Mouse (Mus musculus): ENCODE measurements around the gene Pank3. TPM values are rescaled to one million over a fixed set of nuclear protein-coding genes. Genes with fewer than 3 reads are reported as not detected.

Pank3 gene
- polyA plus RNA-seq, 1 experiment from 2014 or later = 27.1 TPM

DNA sequence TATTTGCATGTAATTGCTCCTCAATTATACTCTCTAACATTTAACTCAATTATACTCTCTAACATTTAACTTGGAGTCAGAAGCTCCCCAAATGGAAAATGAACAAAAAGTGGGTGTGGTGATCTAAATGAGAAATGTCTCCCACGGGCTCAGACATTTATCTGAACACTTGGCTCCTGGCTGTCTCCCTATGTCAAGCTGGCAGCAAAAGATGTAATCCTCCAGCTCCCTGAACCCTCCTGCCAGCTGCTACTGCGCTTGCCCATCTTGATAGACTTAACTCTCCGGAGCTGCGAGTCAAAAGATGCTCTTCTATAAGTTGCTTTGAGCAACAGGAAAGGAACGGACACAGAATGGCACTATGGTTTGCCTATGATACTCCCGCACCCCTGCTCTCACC lies 24.7 kb upstream of the Pank3 start:
- Histone ChIP-seq H3K36me3 (ENCODE audit: control insufficient read depth, insufficient read depth, low read length) (no peaks in the 10 kb centered on the region), H3K9ac (ENCODE audit: low read depth, low read length) (no peak overlapping the region), H3K27me3 (replicated peaks; ENCODE audit: control insufficient read depth, insufficient read depth, low read length) (no peaks in the 10 kb centered on the region), H3K27ac (ENCODE audit: low read length) (no peak overlapping the region), H3K4me3 (ENCODE audit: low read length) (no peak overlapping the region), H3K4me2 (ENCODE audit: low read depth, low read length) (no peak overlapping the region), H3K4me1 (ENCODE audit: control insufficient read depth, insufficient read depth, low read length) (peaks cover under 1% of the 10 kb centered on the region; the same call in 1 of the 2 replicates), H3K9me3 (ENCODE audit: control insufficient read depth, low read length) (0 out of 2 replicates have a peak, but pooled peaks cover 4% of the 10 kb centered on the region)
- WGBS = 91% methylated on average over 6 of the region's 6 CpGs
- no peak for ATAC-seq

DNA sequence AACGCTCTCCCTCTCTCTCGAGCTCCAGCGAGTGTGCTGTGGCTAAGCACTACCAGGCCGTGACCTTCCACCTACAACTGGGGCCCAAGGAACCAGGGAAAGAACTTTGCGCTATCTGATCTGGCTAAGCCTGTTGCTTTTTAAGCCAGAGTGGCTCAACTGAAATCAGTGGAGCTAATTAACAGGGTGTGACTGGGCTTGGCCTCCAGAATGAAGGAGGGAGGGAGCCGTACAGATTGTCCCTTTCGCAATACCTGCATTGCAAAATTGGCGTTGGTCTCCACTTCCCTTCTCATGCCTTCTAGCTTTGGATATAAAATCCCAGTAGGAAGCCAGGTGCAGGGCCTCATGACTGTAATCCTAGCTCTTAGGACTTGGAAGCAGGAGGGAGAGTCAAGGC lies 18.7 kb upstream of the Pank3 start:
- peaks cover 20% of the 10 kb centered on the region for H3K4me1 ChIP-seq (ENCODE audit: control insufficient read depth, insufficient read depth, low read length)
- ATAC-seq = peak; percentile 96
- H3K4me3 ChIP-seq (ENCODE audit: low read length) = no peak overlapping the region
- 54% methylated on average over 8 of the region's 8 CpGs for WGBS
- H3K27me3 ChIP-seq (replicated peaks; ENCODE audit: control insufficient read depth, insufficient read depth, low read length) = no peaks in the 10 kb centered on the region
- H3K27ac ChIP-seq (ENCODE audit: low read length) = peak overlapping the region; percentile 88
- H3K9me3 ChIP-seq (ENCODE audit: control insufficient read depth, low read length) = no peaks in the 10 kb centered on the region
- no peak overlapping the region for H3K9ac ChIP-seq (ENCODE audit: low read depth, low read length)
- no peak overlapping the region for H3K4me2 ChIP-seq (ENCODE audit: low read depth, low read length)
- no peaks in the 10 kb centered on the region for H3K36me3 ChIP-seq (ENCODE audit: control insufficient read depth, insufficient read depth, low read length)

DNA sequence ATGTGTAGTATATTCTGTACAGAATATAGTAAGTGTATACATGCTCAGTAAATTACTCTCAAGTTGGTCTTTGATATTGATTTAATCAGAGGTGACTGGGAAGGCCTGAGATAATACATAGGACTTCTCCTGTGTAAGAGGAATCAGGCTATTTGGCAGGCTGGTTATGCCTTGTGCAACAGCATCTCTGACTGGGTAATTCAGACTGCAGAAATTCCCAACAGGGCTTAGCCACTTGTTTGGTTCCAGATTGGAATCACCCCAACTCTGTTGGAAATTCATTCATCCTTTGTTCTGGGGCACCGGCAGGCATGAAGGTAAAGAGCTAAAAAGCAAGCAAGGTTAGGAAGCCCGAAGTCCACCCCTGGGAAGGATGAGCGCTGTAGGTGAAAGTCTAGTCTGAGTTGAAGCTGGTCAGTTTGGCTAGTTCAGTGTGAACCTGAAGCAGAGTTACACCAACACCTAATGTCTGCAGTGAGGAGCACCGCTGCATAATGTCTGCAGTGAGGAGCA lies 14.3 kb upstream of the Pank3 start:
- ATAC-seq = no peak
- Histone ChIP-seq H3K4me3 (ENCODE audit: low read length) (no peak overlapping the region), H3K27ac (ENCODE audit: low read length) (peak overlapping the region; percentile 68), H3K4me2 (ENCODE audit: low read depth, low read length) (no peak overlapping the region), H3K36me3 (ENCODE audit: control insufficient read depth, insufficient read depth, low read length) (no peaks in the 10 kb centered on the region), H3K4me1 (ENCODE audit: control insufficient read depth, insufficient read depth, low read length) (peaks cover 16% of the 10 kb centered on the region), H3K27me3 (replicated peaks; ENCODE audit: control insufficient read depth, insufficient read depth, low read length) (no peaks in the 10 kb centered on the region), H3K9ac (ENCODE audit: low read depth, low read length) (no peak overlapping the region), H3K9me3 (ENCODE audit: control insufficient read depth, low read length) (no peaks in the 10 kb centered on the region)
- WGBS = 90% methylated on average over 4 of the region's 4 CpGs

DNA sequence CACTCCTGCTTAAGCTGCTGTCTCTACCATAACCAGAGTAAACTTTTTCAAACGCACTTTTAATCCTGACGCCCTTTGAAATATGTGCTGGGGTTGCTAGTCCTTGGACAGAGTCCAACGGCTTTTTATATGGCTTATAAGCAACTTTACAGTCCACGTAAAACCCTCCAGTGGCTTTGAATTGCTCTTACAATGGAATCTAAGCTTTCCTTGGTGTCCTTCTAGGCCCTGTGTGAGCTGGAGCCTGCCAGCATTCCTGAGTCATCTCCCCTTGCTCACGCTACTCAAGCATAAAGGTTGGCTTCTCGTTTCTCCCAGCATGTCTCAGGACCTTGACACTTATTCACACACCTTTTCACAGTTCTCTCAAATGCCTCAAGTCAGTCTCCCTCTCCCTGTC lies 13.7 kb upstream of the Pank3 start:
- peak; percentile 22; the same call in 1 of the 2 replicates for ATAC-seq
- peaks cover 12% of the 10 kb centered on the region for H3K4me1 ChIP-seq (ENCODE audit: control insufficient read depth, insufficient read depth, low read length)
- H3K4me3 ChIP-seq (ENCODE audit: low read length) = no peak overlapping the region
- H3K9ac ChIP-seq (ENCODE audit: low read depth, low read length) = no peak overlapping the region
- no peaks in the 10 kb centered on the region for H3K27me3 ChIP-seq (replicated peaks; ENCODE audit: control insufficient read depth, insufficient read depth, low read length)
- H3K27ac ChIP-seq (ENCODE audit: low read length) = peak overlapping the region; percentile 68
- H3K36me3 ChIP-seq (ENCODE audit: control insufficient read depth, insufficient read depth, low read length) = no peaks in the 10 kb centered on the region
- 26% methylated on average over 6 of the region's 6 CpGs for WGBS
- no peak overlapping the region for H3K4me2 ChIP-seq (ENCODE audit: low read depth, low read length)
- no peaks in the 10 kb centered on the region for H3K9me3 ChIP-seq (ENCODE audit: control insufficient read depth, low read length)

DNA sequence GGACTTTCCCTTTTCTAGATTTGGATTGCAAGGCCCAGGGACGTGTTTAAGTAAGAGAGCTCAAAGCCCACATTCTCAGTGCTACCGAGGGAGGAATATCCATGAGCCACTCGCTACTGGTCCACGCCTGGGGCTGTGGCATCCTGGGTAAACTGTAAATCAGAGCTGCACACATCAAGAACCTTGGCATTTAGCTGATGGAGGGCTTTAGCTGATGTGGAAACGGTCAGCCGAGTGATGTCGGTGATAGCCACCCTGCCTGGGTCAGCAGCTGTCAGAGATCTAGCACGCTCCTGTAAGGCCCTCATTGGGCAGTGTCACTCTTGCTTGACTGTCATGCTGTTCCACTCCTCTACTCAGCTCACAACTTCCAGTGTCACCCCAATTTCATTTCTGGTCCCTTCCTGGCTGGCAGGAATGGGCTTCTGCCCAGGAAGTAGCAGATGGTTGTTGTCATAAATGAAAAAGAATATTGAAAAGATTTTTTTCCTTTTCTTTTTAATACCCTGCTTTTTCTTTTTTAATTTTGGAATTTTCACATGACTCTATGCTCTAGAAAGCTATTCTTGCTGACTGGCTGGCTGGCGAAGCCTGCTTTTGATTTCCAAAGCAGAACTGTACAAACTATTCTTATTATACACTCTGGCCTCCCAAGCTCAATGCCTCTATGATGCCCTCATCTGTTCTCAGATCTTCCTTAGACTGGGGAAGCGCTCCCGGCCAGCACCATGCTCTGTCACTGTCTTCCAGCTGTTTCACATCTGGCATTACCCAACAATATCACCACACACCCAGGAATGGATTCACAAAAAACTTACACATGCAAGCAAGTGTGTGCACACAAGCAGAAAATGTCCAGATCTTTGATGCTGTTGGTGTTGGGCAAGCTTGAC lies 12.6 kb upstream of the Pank3 start:
- Histone ChIP-seq H3K9me3 (ENCODE audit: control insufficient read depth, low read length) (no peaks in the 10 kb centered on the region), H3K27ac (ENCODE audit: low read length) (no peak overlapping the region), H3K36me3 (ENCODE audit: control insufficient read depth, insufficient read depth, low read length) (no peaks in the 10 kb centered on the region), H3K9ac (ENCODE audit: low read depth, low read length) (no peak overlapping the region), H3K27me3 (replicated peaks; ENCODE audit: control insufficient read depth, insufficient read depth, low read length) (no peaks in the 10 kb centered on the region), H3K4me3 (ENCODE audit: low read length) (no peak overlapping the region), H3K4me1 (ENCODE audit: control insufficient read depth, insufficient read depth, low read length) (peaks cover 14% of the 10 kb centered on the region), H3K4me2 (ENCODE audit: low read depth, low read length) (no peak overlapping the region)
- ATAC-seq = no peak
- 90% methylated on average over 11 of the region's 11 CpGs for WGBS

DNA sequence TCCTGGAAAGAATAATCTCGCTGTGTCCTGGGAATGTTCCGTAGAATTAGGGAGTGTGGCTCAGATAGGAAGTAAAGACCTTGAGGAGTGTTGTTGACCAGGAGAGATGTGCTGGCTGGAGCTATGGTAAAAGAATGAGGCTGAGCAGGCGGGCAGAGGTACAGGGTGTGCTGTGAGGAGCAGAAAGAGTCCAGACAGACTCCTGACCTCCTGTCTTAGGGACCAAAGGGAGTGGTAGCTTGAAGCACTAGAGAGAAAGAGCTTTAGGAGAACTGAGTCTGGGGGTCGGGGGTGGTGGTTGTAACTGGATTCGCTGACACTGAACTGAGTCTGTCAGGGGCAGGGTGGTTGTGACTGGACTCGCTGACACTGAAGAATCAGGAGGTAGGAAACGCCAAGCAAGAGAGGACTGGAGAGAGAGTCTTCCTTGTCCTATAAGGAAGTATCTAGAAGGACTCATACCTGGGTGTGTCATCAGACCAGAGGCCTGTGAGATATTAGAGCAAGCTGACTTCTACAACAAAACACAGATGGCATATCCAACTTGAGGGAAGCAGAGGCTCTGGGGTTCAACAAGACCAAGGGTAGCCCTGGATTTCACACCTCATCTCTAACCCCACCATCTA lies 9.2 kb upstream of the Pank3 start:
- peak; percentile 86 for ATAC-seq
- H3K27ac ChIP-seq (ENCODE audit: low read length) = peak overlapping the region; percentile 79
- peaks cover 12% of the 10 kb centered on the region for H3K4me1 ChIP-seq (ENCODE audit: control insufficient read depth, insufficient read depth, low read length)
- 82% methylated on average over 7 of the region's 7 CpGs for WGBS
- H3K27me3 ChIP-seq (replicated peaks; ENCODE audit: control insufficient read depth, insufficient read depth, low read length) = no peaks in the 10 kb centered on the region
- H3K4me2 ChIP-seq (ENCODE audit: low read depth, low read length) = no peak overlapping the region
- H3K4me3 ChIP-seq (ENCODE audit: low read length) = no peak overlapping the region
- no peaks in the 10 kb centered on the region for H3K36me3 ChIP-seq (ENCODE audit: control insufficient read depth, insufficient read depth, low read length)
- no peaks in the 10 kb centered on the region for H3K9me3 ChIP-seq (ENCODE audit: control insufficient read depth, low read length)
- no peak overlapping the region for H3K9ac ChIP-seq (ENCODE audit: low read depth, low read length)

DNA sequence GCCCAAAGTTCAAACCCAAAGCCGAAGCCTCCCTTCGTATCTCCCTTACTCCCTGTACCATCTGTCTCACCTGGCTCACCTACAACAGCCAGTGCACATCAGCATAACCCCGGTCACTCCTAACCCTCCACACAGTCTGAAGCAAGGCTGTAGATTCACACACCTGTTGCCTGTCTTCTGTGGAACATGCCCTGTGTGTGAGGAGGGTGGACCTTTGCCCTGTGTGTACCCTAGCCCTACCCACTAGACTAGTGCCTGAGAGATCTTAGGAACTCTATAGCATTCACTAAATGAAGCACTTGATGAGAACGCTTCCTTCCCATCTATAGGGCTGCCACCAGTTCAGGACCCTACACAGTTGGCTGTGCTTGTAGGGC lies 8.7 kb upstream of the Pank3 start:
- Histone ChIP-seq H3K9ac (ENCODE audit: low read depth, low read length) (no peak overlapping the region), H3K4me2 (ENCODE audit: low read depth, low read length) (no peak overlapping the region), H3K27ac (ENCODE audit: low read length) (peak overlapping the region; percentile 79), H3K9me3 (ENCODE audit: control insufficient read depth, low read length) (no peaks in the 10 kb centered on the region), H3K4me1 (ENCODE audit: control insufficient read depth, insufficient read depth, low read length) (peaks cover 7% of the 10 kb centered on the region; the same call in 1 of the 2 replicates), H3K27me3 (replicated peaks; ENCODE audit: control insufficient read depth, insufficient read depth, low read length) (no peaks in the 10 kb centered on the region), H3K4me3 (ENCODE audit: low read length) (no peak overlapping the region), H3K36me3 (ENCODE audit: control insufficient read depth, insufficient read depth, low read length) (no peaks in the 10 kb centered on the region)
- 91% methylated on average over 4 of the region's 4 CpGs for WGBS
- ATAC-seq = peak; percentile 92

DNA sequence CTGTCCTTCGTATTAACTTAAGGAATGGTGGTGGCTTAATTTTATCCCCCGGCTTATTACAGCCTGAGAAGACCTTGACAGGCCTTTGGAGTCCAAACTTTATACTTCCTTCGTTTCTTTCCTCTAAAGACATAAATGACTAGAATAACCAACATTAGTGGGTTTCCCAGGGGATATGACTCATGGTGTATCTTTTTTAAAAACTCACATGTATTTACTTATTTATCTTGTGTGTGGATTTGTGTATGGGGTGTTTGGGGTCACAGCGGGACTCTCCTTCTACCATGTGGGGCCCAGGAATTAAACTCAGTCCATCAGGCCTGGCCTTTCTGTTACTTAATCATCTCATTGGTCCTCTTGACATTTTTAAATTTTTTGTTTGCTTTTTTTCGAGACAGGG lies 2.4 kb upstream of the Pank3 start:
- 85% methylated on average over 5 of the region's 5 CpGs for WGBS
- no peaks in the 10 kb centered on the region for H3K36me3 ChIP-seq (ENCODE audit: control insufficient read depth, insufficient read depth, low read length)
- peaks cover 10% of the 10 kb centered on the region; the same call in 1 of the 2 replicates for H3K4me1 ChIP-seq (ENCODE audit: control insufficient read depth, insufficient read depth, low read length)
- no peak for ATAC-seq
- no peak overlapping the region for H3K4me3 ChIP-seq (ENCODE audit: low read length)
- no peak overlapping the region for H3K27ac ChIP-seq (ENCODE audit: low read length)
- no peak overlapping the region for H3K9ac ChIP-seq (ENCODE audit: low read depth, low read length)
- H3K9me3 ChIP-seq (ENCODE audit: control insufficient read depth, low read length) = no peaks in the 10 kb centered on the region
- H3K27me3 ChIP-seq (replicated peaks; ENCODE audit: control insufficient read depth, insufficient read depth, low read length) = no peaks in the 10 kb centered on the region
- no peak overlapping the region for H3K4me2 ChIP-seq (ENCODE audit: low read depth, low read length)

DNA sequence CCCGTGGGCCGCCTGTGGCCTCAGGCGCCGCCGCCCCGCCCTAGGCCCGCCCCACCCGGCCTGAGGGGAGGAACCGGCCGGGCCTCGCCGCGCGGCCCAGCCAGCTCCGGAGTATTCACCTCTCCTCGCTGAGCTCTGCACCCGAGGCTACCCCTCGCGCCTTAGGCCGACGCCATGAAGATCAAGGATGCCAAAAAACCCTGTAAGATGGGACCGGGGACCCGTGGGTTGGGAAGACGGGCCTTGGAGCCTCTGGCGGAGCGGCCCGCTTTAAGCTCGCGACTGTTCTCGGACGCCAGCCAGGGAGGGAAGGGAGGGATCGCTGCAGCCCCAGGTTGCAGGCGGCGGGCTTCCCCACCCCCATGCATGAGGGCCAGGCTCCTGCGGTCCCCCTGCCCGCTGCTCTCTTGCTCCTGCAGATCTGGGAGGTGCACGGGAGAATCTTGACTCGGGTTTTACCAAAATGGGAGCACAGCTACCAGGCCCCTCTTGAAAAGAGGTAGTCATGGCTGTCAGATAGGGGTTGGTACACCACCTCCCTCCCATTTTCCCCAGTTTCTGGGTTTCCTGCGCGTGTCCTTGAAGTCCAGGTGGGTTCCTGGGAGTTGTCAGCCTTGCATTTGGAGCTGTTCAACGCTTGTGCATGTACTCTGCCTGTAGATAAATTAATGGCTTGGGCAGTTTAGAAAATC lies 608 bp downstream of the Pank3 start:
- peak; percentile 96 for ATAC-seq
- WGBS = under 1% methylated on average over 40 of the region's 41 CpGs
- H3K9me3 ChIP-seq (ENCODE audit: control insufficient read depth, low read length) = no peaks in the 10 kb centered on the region

More for the DNA sequence above, 608 bp downstream of the Pank3 start:
- peak overlapping the region; percentile 98 for H3K9ac ChIP-seq (ENCODE audit: low read depth, low read length)
- peak overlapping the region; percentile 98 for H3K27ac ChIP-seq (ENCODE audit: low read length)
- no peaks in the 10 kb centered on the region for H3K36me3 ChIP-seq (ENCODE audit: control insufficient read depth, insufficient read depth, low read length)
- peak overlapping the region; percentile 67 for H3K4me2 ChIP-seq (ENCODE audit: low read depth, low read length)
- H3K4me3 ChIP-seq (ENCODE audit: low read length) = peak overlapping the region; percentile 92
- peaks cover 15% of the 10 kb centered on the region for H3K4me1 ChIP-seq (ENCODE audit: control insufficient read depth, insufficient read depth, low read length)
- no peaks in the 10 kb centered on the region for H3K27me3 ChIP-seq (replicated peaks; ENCODE audit: control insufficient read depth, insufficient read depth, low read length)
